Mouse (Mus musculus) CH12.LX (cell line): Measurements from ENCODE around the gene Gm20388. TPM values are rescaled to one million over a fixed set of nuclear protein-coding genes. Genes with fewer than 3 reads are reported as not detected.

Experiments used
- DNase-seq: peaks from one replicate; pipeline ENCODE4 v3.0.0-alpha.2; 2013; ENCODE audit errors: extremely low read depth
- H3K27ac ChIP-seq: 2 replicates; pipeline ENCODE4 v1.5.1; 2012; ENCODE audit warnings: low read depth, mild to moderate bottlenecking, control low read depth, moderate library complexity; ENCODE audit not compliant: insufficient read depth
- H3K27me3 ChIP-seq: replicated peaks from 2 replicates; pipeline ENCODE3; 2012; ENCODE audit warnings: inconsistent platforms
- H3K36me3 ChIP-seq, 2 experiments: replicated peaks in 1 of 2; 2 replicates each; pipeline versions ENCODE3 to v1.6.1; 2012; ENCODE audit warnings: inconsistent platforms in 1 of 2, low read length in 1 of 2, mild to moderate bottlenecking in 1 of 2, mixed read lengths in 1 of 2, moderate library complexity in 1 of 2; ENCODE audit not compliant: control insufficient read depth in 1 of 2, insufficient read depth in 1 of 2
- H3K4me1 ChIP-seq, 2 experiments: 2 replicates each; pipeline ENCODE4 v1.6.1; 2012; ENCODE audit warnings: inconsistent platforms in 1 of 2, moderate library complexity in 1 of 2; ENCODE audit not compliant: insufficient read depth in 2 of 2, control insufficient read depth in 1 of 2
- H3K4me2 ChIP-seq: 2 replicates; pipeline ENCODE4 v1.6.1; 2012; ENCODE audit warnings: low read depth, mild to moderate bottlenecking, control low read depth; ENCODE audit not compliant: poor library complexity, insufficient read depth, severe bottlenecking
- H3K4me3 ChIP-seq, 3 experiments: fragments of 150-350 bp in 1 of 3; sonication (generic) in 1 of 3; replicated peaks in 1 of 3; 2 replicates each; pipeline versions ENCODE3 to v1.5.1; 2011 to 2012; ENCODE audit warnings: low read depth in 2 of 3, low read length in 2 of 3, mild to moderate bottlenecking in 2 of 3, moderate library complexity in 2 of 3, control low read depth in 1 of 3, improper control_type of control experiment in 1 of 3, inconsistent platforms in 1 of 3, mixed read lengths in 1 of 3; ENCODE audit not compliant: poor library complexity in 1 of 3
- H3K79me2 ChIP-seq: replicated peaks from 2 replicates; pipeline ENCODE4 v1.6.1; 2012; ENCODE audit warnings: mild to moderate bottlenecking, moderate library complexity; ENCODE audit not compliant: control insufficient read depth, poor library complexity, insufficient read depth, severe bottlenecking; ENCODE audit errors: extremely low read depth
- H3K9ac ChIP-seq: 2 replicates; pipeline ENCODE4 v1.6.1; 2012; ENCODE audit warnings: low read depth, mild to moderate bottlenecking, control low read depth, moderate library complexity; ENCODE audit not compliant: insufficient read depth
- H3K9me3 ChIP-seq: replicated peaks from 2 replicates; pipeline ENCODE3; 2012; ENCODE audit warnings: low read length, inconsistent platforms, mixed read lengths
- CHD2 ChIP-seq: IDR thresholded peaks from 2 replicates; pipeline ENCODE4 v1.6.1; 2011; ENCODE audit warnings: low read length, improper control_type of control experiment
- E2F4 ChIP-seq: IDR thresholded peaks from 2 replicates; pipeline ENCODE4 v1.6.1; 2011; ENCODE audit warnings: low read depth, low read length, improper control_type of control experiment; ENCODE audit not compliant: insufficient replicate concordance
- KAT2A ChIP-seq: IDR thresholded peaks from 2 replicates; pipeline ENCODE4 v1.6.1; 2012; ENCODE audit warnings: low read length, improper control_type of control experiment, inconsistent platforms; ENCODE audit not compliant: insufficient replicate concordance
- MAFK ChIP-seq: IDR thresholded peaks from 2 replicates; pipeline ENCODE4 v1.6.1; 2011; ENCODE audit warnings: low read length, improper control_type of control experiment; ENCODE audit not compliant: insufficient replicate concordance
- MAZ ChIP-seq: IDR thresholded peaks from 2 replicates; pipeline ENCODE4 v1.6.1; 2012; ENCODE audit warnings: low read depth, mild to moderate bottlenecking, inconsistent platforms, low read length, improper control_type of control experiment, moderate library complexity
- PAX5 ChIP-seq: IDR thresholded peaks from 2 replicates; pipeline ENCODE4 v1.6.1; 2012; ENCODE audit warnings: low read length, inconsistent platforms, mixed read lengths
- POLR2A ChIP-seq: IDR thresholded peaks from 2 replicates; pipeline ENCODE4 v1.6.1; 2011; ENCODE audit warnings: low read depth, mild to moderate bottlenecking, improper control_type of control experiment, low read length
- RCOR1 ChIP-seq: conservative IDR thresholded peaks from 2 replicates; pipeline ENCODE4 v1.6.1; 2012; ENCODE audit warnings: low read depth, mild to moderate bottlenecking, inconsistent platforms, low read length, improper control_type of control experiment
- USF2 ChIP-seq: conservative IDR thresholded peaks from 2 replicates; pipeline ENCODE4 v1.6.1; 2011; ENCODE audit warnings: low read depth, low read length, improper control_type of control experiment
- ZC3H11A ChIP-seq: IDR thresholded peaks from 2 replicates; pipeline ENCODE4 v1.6.1; 2012; ENCODE audit warnings: low read depth, mild to moderate bottlenecking, inconsistent platforms, low read length, improper control_type of control experiment
- ZKSCAN1 ChIP-seq: IDR thresholded peaks from 2 replicates; pipeline ENCODE4 v1.6.1; 2012; ENCODE audit warnings: low read depth, inconsistent platforms, low read length, improper control_type of control experiment, borderline replicate concordance
- ZMIZ1 ChIP-seq: IDR thresholded peaks from 2 replicates; pipeline ENCODE4 v1.6.1; 2012; ENCODE audit warnings: low read depth, mild to moderate bottlenecking, inconsistent platforms, low read length, improper control_type of control experiment
- dilution Hi-C: fragments of 300-500 bp; cut with MboI; formaldehyde crosslinking; loops from 2 replicates; pipeline ENCODE4 v1.14.3; 2020; ENCODE audit warnings: low sequenced_read_pairs; ENCODE audit not compliant: extremely low pct_unique_long_range_greater_than_20kb, extremely low pct_ligation_motif_present
- in situ Hi-C: fragments of 300-500 bp; cut with MboI; formaldehyde crosslinking; loops from 3 replicates; pipeline ENCODE4 v1.14.3; 2019; ENCODE audit warnings: low sequenced_read_pairs, low pct_ligation_motif_present, low pct_unique_long_range_greater_than_20kb, mixed read lengths
- polyA plus RNA-seq: library from polyadenylated mRNA; unstranded; fragments of >175 nt; gene quantifications from 2 replicates; pipeline ENCODE4 v1.2.1, GENCODE M21; 2012; ENCODE audit warnings: low read depth; ENCODE audit not compliant: insufficient read length
- total RNA-seq, 2 experiments: library from RNA; depleted of rRNA; stranded (reverse); fragments of 300-350 nt in 1 of 2; fragments of >200 nt in 1 of 2; gene quantifications; 2 replicates each; pipeline ENCODE4 v1.2.3; 2012 to 2014

Gm20388 gene
- total and polyA plus RNA-seq, 3 experiments = 14.8 to 26.3 (median 22.2) TPM

- TF ChIP-seq MAZ (no peak), ZC3H11A (no peak), KAT2A (no peak), RCOR1 (no peak)
- in situ Hi-C loops (no loop called here), dilution Hi-C loops (no loop called here)
- no peak for DNase-seq
- no peak overlapping the region for H3K9ac ChIP-seq
- H3K27ac ChIP-seq = no peak overlapping the region
- H3K4me2 ChIP-seq = no peak overlapping the region
- H3K36me3 ChIP-seq = no peaks in the 10 kb centered on the region
- H3K27me3 ChIP-seq = peaks cover 71% of the 10 kb centered on the region
- peaks cover 4 to 44% of the 10 kb centered on the region in 2 experiments for H3K4me1 ChIP-seq
- H3K4me3 ChIP-seq = no peak overlapping the region
- no peaks in the 10 kb centered on the region for H3K9me3 ChIP-seq
- H3K79me2 ChIP-seq = no peaks in the 10 kb centered on the region
Measured at GRCm38 (mm10) chr8:120833196-120833595, 922.6 kb downstream of the Gm20388 start.

DNA sequence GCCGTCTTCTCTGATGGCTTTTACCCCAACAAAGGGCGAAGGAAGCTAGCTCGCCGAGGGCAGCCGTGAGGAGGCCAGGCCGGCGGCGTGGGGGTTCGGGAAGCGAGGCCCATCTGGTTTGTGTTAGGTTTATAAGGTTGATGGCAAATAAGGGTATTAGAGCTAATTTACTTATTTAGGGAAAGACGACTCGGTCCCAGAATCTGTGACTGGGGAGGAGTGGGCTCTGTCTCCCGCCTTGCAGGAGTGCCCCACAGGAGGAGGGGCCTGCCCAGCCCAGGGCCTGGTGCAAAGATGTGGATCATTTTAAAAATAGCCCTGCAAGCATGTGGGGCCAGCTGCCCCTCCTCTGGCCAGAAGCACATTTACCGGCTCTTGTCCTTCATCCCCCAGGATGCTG lies 928.4 kb downstream of the Gm20388 start:
- Histone ChIP-seq H3K36me3 (no peaks in the 10 kb centered on the region), H3K9ac (no peak overlapping the region), H3K27ac (no peak overlapping the region), H3K4me2 (no peak overlapping the region), H3K9me3 (no peaks in the 10 kb centered on the region), H3K4me1 (peaks cover 4 to 10% of the 10 kb centered on the region in 2 experiments; a peak in 2 of 4 replicates), H3K27me3 (peaks cover 84% of the 10 kb centered on the region), H3K4me3 (no peak overlapping the region), H3K79me2 (no peaks in the 10 kb centered on the region)
- TF ChIP-seq USF2 (no peak), ZKSCAN1 (no peak), PAX5 (no peak), E2F4 (no peak), MAFK (no peak)
- dilution Hi-C loops (no loop called here), in situ Hi-C loops (no loop called here)
- no peak for DNase-seq

DNA sequence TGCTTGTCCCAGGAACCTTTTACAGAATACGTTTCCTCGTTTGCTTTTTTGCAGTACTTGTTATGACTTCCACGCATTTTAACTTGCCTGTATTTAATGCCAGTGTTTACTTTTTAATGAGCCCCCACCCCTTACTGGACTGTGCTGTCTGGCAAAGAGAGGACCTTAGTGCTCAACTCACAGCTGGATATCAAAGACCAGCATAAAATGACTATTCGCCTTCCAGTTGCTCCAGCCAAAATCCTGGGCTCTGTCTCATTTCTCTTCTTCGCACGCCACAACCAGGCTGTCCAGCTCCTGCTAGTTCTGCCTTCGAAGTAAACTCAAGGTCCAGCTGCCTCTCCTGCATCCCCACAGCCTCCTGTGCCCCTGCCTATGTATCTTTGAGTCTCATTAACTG lies 932.4 kb downstream of the Gm20388 start:
- Histone ChIP-seq H3K4me2 (no peak overlapping the region), H3K36me3 (no peaks in the 10 kb centered on the region), H3K27ac (no peak overlapping the region), H3K79me2 (no peaks in the 10 kb centered on the region), H3K9ac (no peak overlapping the region), H3K4me3 (no peak overlapping the region), H3K27me3 (peaks cover 81% of the 10 kb centered on the region), H3K9me3 (no peaks in the 10 kb centered on the region), H3K4me1 (peaks cover 4 to 6% of the 10 kb centered on the region in 2 experiments; a peak in 2 of 4 replicates)
- TF ChIP-seq POLR2A (no peak), ZMIZ1 (no peak), CHD2 (no peak)
- in situ Hi-C loops (no loop called here), dilution Hi-C loops (no loop called here)
- DNase-seq = no peak
